In the genomic region with DNA sequence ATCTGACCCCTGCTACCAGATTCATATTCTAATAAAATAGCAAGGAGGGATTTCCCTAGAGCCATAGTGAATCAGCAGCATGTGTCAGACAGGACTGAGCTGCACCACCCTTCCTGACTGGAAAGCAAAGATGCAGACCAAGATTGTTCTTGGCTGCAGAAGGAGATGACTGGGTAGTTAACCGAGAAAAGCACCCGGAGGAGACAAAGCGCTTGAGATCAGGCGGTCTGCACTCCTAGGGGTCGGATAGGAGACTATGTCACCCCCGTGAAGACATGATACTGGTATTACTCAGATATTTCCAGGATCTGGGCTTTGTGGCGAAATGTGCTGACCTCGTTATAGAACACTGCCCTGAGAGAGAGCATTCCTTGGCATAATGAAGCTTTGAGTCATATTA, we compare ENCODE assay signal across 12 mouse cellular contexts.
DNase-seq lines count a peak whose midpoint lies in the region; ATAC-seq lines count a peak whose summit lies in the region.
"Had no signal": no experiment of that assay in that cellular context is flagged by ENCODE, and none has a peak within 500 bp of the region (broad histone marks: within the 10 kb centered on the region; RNA-seq: fewer than 3 reads in every experiment).

No protein-coding gene starts in this region.

- H3K27me3 ChIP-seq in embryonic facial prominence, embryonic 11.5 days (ENCODE audit: control insufficient read depth, insufficient read depth, low read length): no peaks in the 10 kb centered on the region
- H3K27me3 ChIP-seq in embryonic facial prominence, embryonic 10.5 days (replicated peaks; ENCODE audit: low read depth, poor library complexity, severe bottlenecking): peaks cover 11% of the 10 kb centered on the region; the same call in 1 of the 2 replicates
- H3K27me3 ChIP-seq: forebrain, embryonic 15.5 days had no signal

- no peaks in the 10 kb centered on the region for H3K4me1 ChIP-seq in embryonic facial prominence, embryonic 11.5 days (ENCODE audit: control insufficient read depth, insufficient read depth, low read length)
- H3K4me1 ChIP-seq in embryonic facial prominence, embryonic 10.5 days: peaks cover 10% of the 10 kb centered on the region
- H3K4me1 ChIP-seq: forebrain, embryonic 15.5 days; neural tube, embryonic 13.5 days had no signal

- H3K4me3 ChIP-seq in embryonic facial prominence, embryonic 11.5 days (ENCODE audit: low read depth, low read length): no peak overlapping the region
- H3K4me3 ChIP-seq in embryonic facial prominence, embryonic 10.5 days: no peak overlapping the region
- H3K4me3 ChIP-seq: forebrain, embryonic 15.5 days; neural tube, embryonic 13.5 days had no signal

- H3K9me3 ChIP-seq in embryonic facial prominence, embryonic 11.5 days (replicated peaks; ENCODE audit: control insufficient read depth, low read length): no peaks in the 10 kb centered on the region
- H3K9me3 ChIP-seq in embryonic facial prominence, embryonic 10.5 days: no peaks in the 10 kb centered on the region
- H3K9me3 ChIP-seq: forebrain, embryonic 15.5 days; neural tube, embryonic 13.5 days had no signal

- WGBS in embryonic facial prominence, embryonic 11.5 days: 85% methylated on average over 8 of the region's 8 CpGs
- WGBS in embryonic facial prominence, embryonic 10.5 days: 87% methylated on average over 8 of the region's 8 CpGs

- H3K9ac ChIP-seq in embryonic facial prominence, embryonic 11.5 days (replicated peaks; ENCODE audit: low read length): no peak overlapping the region
- H3K9ac ChIP-seq: forebrain, embryonic 15.5 days; liver, postnatal 0 days; neural tube, embryonic 13.5 days had no signal

- H3K27ac ChIP-seq in embryonic facial prominence, embryonic 11.5 days (replicated peaks; ENCODE audit: low read depth, low read length): no peak overlapping the region
- H3K27ac ChIP-seq in embryonic facial prominence, embryonic 10.5 days (replicated peaks): no peak overlapping the region
- H3K27ac ChIP-seq: forebrain, embryonic 15.5 days; kidney, postnatal 0 days; neural tube, embryonic 13.5 days had no signal

- no peak overlapping the region for H3K4me2 ChIP-seq in embryonic facial prominence, embryonic 11.5 days (ENCODE audit: low read depth, low read length)
- H3K4me2 ChIP-seq: forebrain, embryonic 15.5 days; neural tube, embryonic 13.5 days had no signal

- ATAC-seq in embryonic facial prominence, embryonic 11.5 days (replicated peaks; ENCODE audit: insufficient number of reproducible peaks, low FRiP score, low TSS enrichment, low read depth): no peak
- ATAC-seq: forebrain, embryonic 15.5 days; liver, postnatal 0 days had no signal

- no peaks in the 10 kb centered on the region for H3K36me3 ChIP-seq in embryonic facial prominence, embryonic 11.5 days (replicated peaks; ENCODE audit: control insufficient read depth, insufficient read depth, low read depth, low read length)
- no peaks in the 10 kb centered on the region for H3K36me3 ChIP-seq in embryonic facial prominence, embryonic 10.5 days (replicated peaks)
- H3K36me3 ChIP-seq: forebrain, embryonic 15.5 days; neural tube, embryonic 13.5 days had no signal

- peak; percentile 33 for DNase-seq in embryonic facial prominence, embryonic 11.5 days (ENCODE audit: low spot score)
- no peak for DNase-seq in embryonic facial prominence, embryonic 10.5 days (ENCODE audit: low spot score)
- peak; percentile 26 for DNase-seq in urinary bladder, postnatal 14 days (ENCODE audit: low spot score)
- DNase-seq in urinary bladder, adult 2 months (ENCODE audit: low spot score): no peak
- DNase-seq in heart, adult 9 months (ENCODE audit: low spot score in 2 of 2): peak; percentile 61 to 67
- DNase-seq in left cerebral cortex, adult 11 months (ENCODE audit: low spot score): no peak
- no peak for DNase-seq in cerebellum, postnatal 25 days
- DNase-seq in layer of hippocampus, adult 9-11 months: no peak
- DNase-seq: liver, postnatal 0 days had no signal

Comparison
In these comparisons a context has a peak if more than half of its experiments do, and no peak if none do; other contexts are left out.
1. DNase-seq: peak in embryonic facial prominence, embryonic 11.5 days (single experiment), urinary bladder, postnatal 14 days (single experiment) and heart, adult 9 months (2 of 2); none in embryonic facial prominence, embryonic 10.5 days (single experiment), urinary bladder, adult 2 months (single experiment), left cerebral cortex, adult 11 months (single experiment), cerebellum, postnatal 25 days (0 of 2) and layer of hippocampus, adult 9-11 months (single experiment).